Mouse (Mus musculus): Measurements from ENCODE around the gene Zfp280b. TPM values are rescaled to one million over a fixed set of nuclear protein-coding genes. Genes with fewer than 3 reads are reported as not detected.
"Not testable (repeated sequence)": the region's sequence is repeated elsewhere in the genome, so short reads cannot be mapped to it uniquely, and the experiment has no call there.

The Zfp280b gene
- polyA plus RNA-seq (2012; ENCODE audit: insufficient read depth, low replicate concordance) = 0.64 and 3.0 TPM in 2 replicates

GRCm38 (mm10) chr10:76032402-76033118 is at the start of gene Zfp280b:
Zfp280b (plus strand) TSS chr10:76032650.
- Histone ChIP-seq H3K4me3 (replicated peaks) (peak within 1 kb of the TSS; percentile 97), H3K36me3 (replicated peaks; ENCODE audit: low read length) (peaks cover 18% of the 10 kb centered on the region), H3K4me1 (peaks cover 29% of the 10 kb centered on the region)

GRCm38 (mm10) chr10:75990430-75991042 is 41.9 kb upstream of the Zfp280b start:
- H3K4me1 ChIP-seq = no peaks in the 10 kb centered on the region

More at GRCm38 (mm10) chr10:76032402-76033118, at the start of gene Zfp280b:
- no peaks in the 10 kb centered on the region for H3K27me3 ChIP-seq (replicated peaks)
- TF ChIP-seq GATA1 (IDR thresholded peaks at IDR 0.05; ENCODE audit: borderline replicate concordance, low read length) (no peak), FLI1 (IDR thresholded peaks at IDR 0.05; ENCODE audit: low read length) (no peak)
- H3K9me3 ChIP-seq = no peaks in the 10 kb centered on the region

GRCm38 (mm10) chr10:75993616-75994240 is 38.7 kb upstream of the Zfp280b start:
- no peaks in the 10 kb centered on the region for H3K36me3 ChIP-seq (replicated peaks; ENCODE audit: low read length)
- peaks cover 14% of the 10 kb centered on the region for H3K27me3 ChIP-seq (replicated peaks)
- H3K4me3 ChIP-seq (replicated peaks) = no peak overlapping the region
- H3K4me1 ChIP-seq = no peaks in the 10 kb centered on the region
- TF ChIP-seq GATA1 (IDR thresholded peaks at IDR 0.05; ENCODE audit: borderline replicate concordance, low read length) (no peak), FLI1 (IDR thresholded peaks at IDR 0.05; ENCODE audit: low read length) (no peak)
- H3K9me3 ChIP-seq = no peaks in the 10 kb centered on the region

More at GRCm38 (mm10) chr10:75990430-75991042, 41.9 kb upstream of the Zfp280b start:
- no peak overlapping the region for H3K4me3 ChIP-seq (replicated peaks)
- peaks cover 18% of the 10 kb centered on the region for H3K27me3 ChIP-seq (replicated peaks)
- TF ChIP-seq FLI1 (IDR thresholded peaks at IDR 0.05; ENCODE audit: low read length) (no peak), GATA1 (IDR thresholded peaks at IDR 0.05; ENCODE audit: borderline replicate concordance, low read length) (no peak)
- H3K9me3 ChIP-seq = no peaks in the 10 kb centered on the region
- H3K36me3 ChIP-seq (replicated peaks; ENCODE audit: low read length) = no peaks in the 10 kb centered on the region

GRCm38 (mm10) chr10:75994531-75995210 is 37.8 kb upstream of the Zfp280b start:
- peaks cover 14% of the 10 kb centered on the region for H3K27me3 ChIP-seq (replicated peaks)
- not testable (repeated sequence) for H3K9me3 ChIP-seq; H3K36me3 ChIP-seq (replicated peaks; ENCODE audit: low read length); H3K4me3 ChIP-seq (replicated peaks); H3K4me1 ChIP-seq

GRCm38 (mm10) chr10:75995463-75995862 is 37.0 kb upstream of the Zfp280b start:
- Histone ChIP-seq H3K4me3 (replicated peaks) (no peak overlapping the region), H3K4me1 (no peaks in the 10 kb centered on the region), H3K9me3 (no peaks in the 10 kb centered on the region), H3K27me3 (replicated peaks) (peaks cover 16% of the 10 kb centered on the region), H3K36me3 (replicated peaks; ENCODE audit: low read length) (no peaks in the 10 kb centered on the region)
- TF ChIP-seq FLI1 (IDR thresholded peaks at IDR 0.05; ENCODE audit: low read length) = no peak
- TF ChIP-seq GATA1 (IDR thresholded peaks at IDR 0.05; ENCODE audit: borderline replicate concordance, low read length) = no peak

- Histone ChIP-seq H3K4me3 (replicated peaks) (no peak overlapping the region), H3K9me3 (no peaks in the 10 kb centered on the region), H3K27me3 (replicated peaks) (peaks cover 20% of the 10 kb centered on the region), H3K4me1 (no peaks in the 10 kb centered on the region), H3K36me3 (replicated peaks; ENCODE audit: low read length) (no peaks in the 10 kb centered on the region)
- no peak for TF ChIP-seq GATA1 (IDR thresholded peaks at IDR 0.05; ENCODE audit: borderline replicate concordance, low read length)
- no peak for TF ChIP-seq FLI1 (IDR thresholded peaks at IDR 0.05; ENCODE audit: low read length)
Observed at GRCm38 (mm10) chr10:75996315-75996714, 36.1 kb upstream of the Zfp280b start.

- H3K36me3 ChIP-seq (replicated peaks; ENCODE audit: low read length) = no peaks in the 10 kb centered on the region
- no peak for TF ChIP-seq FLI1 (IDR thresholded peaks at IDR 0.05; ENCODE audit: low read length)
- no peak for TF ChIP-seq GATA1 (IDR thresholded peaks at IDR 0.05; ENCODE audit: borderline replicate concordance, low read length)
- no peaks in the 10 kb centered on the region for H3K9me3 ChIP-seq
- peaks cover 2% of the 10 kb centered on the region for H3K4me1 ChIP-seq
- peaks cover 24% of the 10 kb centered on the region for H3K27me3 ChIP-seq (replicated peaks)
- no peak overlapping the region for H3K4me3 ChIP-seq (replicated peaks)
Observed at GRCm38 (mm10) chr10:76001160-76001559, 31.3 kb upstream of the Zfp280b start.

- peaks cover 11% of the 10 kb centered on the region for H3K4me1 ChIP-seq
- no peak overlapping the region for H3K4me3 ChIP-seq (replicated peaks)
- peaks cover 6% of the 10 kb centered on the region; the same call in 1 of the 2 replicates for H3K9me3 ChIP-seq
- no peak for TF ChIP-seq GATA1 (IDR thresholded peaks at IDR 0.05; ENCODE audit: borderline replicate concordance, low read length)
- TF ChIP-seq FLI1 (IDR thresholded peaks at IDR 0.05; ENCODE audit: low read length) = no peak
- H3K27me3 ChIP-seq (replicated peaks) = peaks cover 24% of the 10 kb centered on the region
- H3K36me3 ChIP-seq (replicated peaks; ENCODE audit: low read length) = no peaks in the 10 kb centered on the region
Observed at GRCm38 (mm10) chr10:76002101-76002521, 30.3 kb upstream of the Zfp280b start.

- H3K36me3 ChIP-seq (replicated peaks; ENCODE audit: low read length) = no peaks in the 10 kb centered on the region
- H3K9me3 ChIP-seq = peaks cover 10% of the 10 kb centered on the region; the same call in 1 of the 2 replicates
- TF ChIP-seq GATA1 (IDR thresholded peaks at IDR 0.05; ENCODE audit: borderline replicate concordance, low read length) (no peak), FLI1 (IDR thresholded peaks at IDR 0.05; ENCODE audit: low read length) (no peak)
- H3K27me3 ChIP-seq (replicated peaks) = peaks cover 24% of the 10 kb centered on the region
- H3K4me3 ChIP-seq (replicated peaks) = no peak overlapping the region
- peaks cover 11% of the 10 kb centered on the region for H3K4me1 ChIP-seq
Observed at GRCm38 (mm10) chr10:76002615-76003014, 29.8 kb upstream of the Zfp280b start.

Measured in megakaryocyte, embryonic 14.5 days (primary cell).